Mouse (Mus musculus): ENCODE results near the gene Brca2.

- no peak for TF ChIP-seq POLR2A (IDR thresholded peaks at IDR 0.05; ENCODE audit: borderline replicate concordance, control insufficient read depth, low read depth, low read length)
- no peak for TF ChIP-seq CTCF (IDR thresholded peaks at IDR 0.05; ENCODE audit: control insufficient read depth, insufficient read depth, low read length)
These were observed 39.4 kb downstream of the Brca2 start for GRCm38 (mm10) chr5:150561783-150562182.
